Mouse (Mus musculus): Measurements from ENCODE around the gene Ptprg. TPM values are rescaled to one million over a fixed set of nuclear protein-coding genes. Genes with fewer than 3 reads are reported as not detected.
A peak's percentile ranks its signal among the peaks of the same experiment; 100 is the strongest.
"Not testable (repeated sequence)": the region's sequence is repeated elsewhere in the genome, so short reads cannot be mapped to it uniquely, and the experiment has no call there.

The Ptprg gene
- polyA plus RNA-seq, 1 experiment from 2014 or later = 30.1 TPM

DNA sequence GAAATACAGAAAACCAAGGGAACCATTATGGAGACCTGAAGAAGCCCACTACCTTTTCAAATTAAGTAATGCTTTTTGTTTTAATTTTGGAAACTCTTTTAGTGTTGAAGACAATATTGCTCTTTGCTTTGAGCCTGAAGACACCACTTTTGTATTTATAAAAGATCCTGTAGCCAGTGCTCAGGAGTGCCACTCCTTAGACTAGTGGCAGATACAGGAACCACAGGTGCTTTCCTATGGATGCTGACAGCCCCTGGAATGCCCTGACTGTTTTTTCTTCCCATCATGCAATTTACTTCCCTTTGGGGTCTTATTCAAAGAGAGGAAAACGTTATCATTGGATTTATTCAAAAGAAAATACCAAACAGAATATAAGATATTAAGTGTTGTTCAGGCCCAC is 381.9 kb downstream of the Ptprg start:
- H3K9ac ChIP-seq (replicated peaks) = no peak overlapping the region
- H3K27me3 ChIP-seq = no peaks in the 10 kb centered on the region
- no peak overlapping the region for H3K27ac ChIP-seq (replicated peaks)
- ATAC-seq (replicated peaks) = no peak
- no peaks in the 10 kb centered on the region for H3K4me1 ChIP-seq
- no peaks in the 10 kb centered on the region for H3K36me3 ChIP-seq
- H3K9me3 ChIP-seq = no peaks in the 10 kb centered on the region
- H3K4me3 ChIP-seq = no peak overlapping the region
- WGBS = 18% methylated on average over 1 of the region's 1 CpGs
- no peak overlapping the region for H3K4me2 ChIP-seq (replicated peaks)

DNA sequence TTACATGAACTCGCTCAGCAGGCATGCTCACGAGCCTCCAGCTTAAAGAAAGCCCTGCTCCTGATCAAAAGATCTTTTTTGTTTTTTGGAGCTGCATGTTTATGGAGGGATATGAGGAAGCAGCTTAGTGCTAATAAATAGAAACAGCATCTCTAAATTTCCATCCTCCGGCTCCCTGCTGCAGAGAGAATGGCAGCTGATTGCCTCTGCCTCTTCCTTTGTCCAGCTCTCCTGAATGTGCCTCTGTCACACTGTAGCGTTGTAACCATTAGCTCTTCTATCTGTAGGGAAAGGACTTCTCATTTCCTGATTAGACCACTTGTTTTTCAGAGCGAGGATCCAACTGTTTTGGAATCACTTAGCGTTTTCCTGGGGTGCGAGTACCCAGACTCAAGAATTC is 382.4 kb downstream of the Ptprg start:
- H3K4me1 ChIP-seq = no peaks in the 10 kb centered on the region
- WGBS = 61% methylated on average over 7 of the region's 7 CpGs
- ATAC-seq (replicated peaks) = 0 out of 2 replicates have a peak, but pooled peaks have one; percentile 41

DNA sequence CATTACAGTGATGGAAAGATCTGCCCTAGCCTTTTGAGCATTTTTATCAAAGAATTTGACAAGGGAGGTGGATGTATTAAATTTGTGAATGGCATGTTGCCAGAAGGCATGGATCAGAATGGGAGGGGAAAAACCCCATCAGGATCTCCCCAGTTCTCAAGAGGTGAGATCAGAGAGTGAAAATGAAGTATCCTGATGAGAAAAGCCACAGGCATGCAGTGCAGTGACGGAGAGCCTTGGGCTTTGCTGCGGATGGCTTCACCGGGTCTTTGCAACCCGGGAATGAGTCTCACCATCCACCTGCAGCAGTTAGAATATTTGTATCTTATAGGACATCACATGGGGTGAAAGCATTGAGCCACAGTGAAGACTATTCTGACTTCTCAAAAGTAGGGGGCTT is 385.6 kb downstream of the Ptprg start:
- ATAC-seq (replicated peaks) = no peak
- peaks cover 9% of the 10 kb centered on the region for H3K4me1 ChIP-seq
- no peak overlapping the region for H3K27ac ChIP-seq (replicated peaks)
- no peak overlapping the region for H3K4me3 ChIP-seq
- WGBS = 83% methylated on average over 4 of the region's 4 CpGs
- no peaks in the 10 kb centered on the region for H3K27me3 ChIP-seq
- no peak overlapping the region for H3K4me2 ChIP-seq (replicated peaks)
- no peak overlapping the region for H3K9ac ChIP-seq (replicated peaks)
- H3K36me3 ChIP-seq = no peaks in the 10 kb centered on the region
- H3K9me3 ChIP-seq = no peaks in the 10 kb centered on the region

More for the DNA sequence above, 382.4 kb downstream of the Ptprg start:
- Histone ChIP-seq H3K4me2 (replicated peaks) (no peak overlapping the region), H3K4me3 (no peak overlapping the region), H3K36me3 (no peaks in the 10 kb centered on the region), H3K9me3 (no peaks in the 10 kb centered on the region), H3K27ac (replicated peaks) (no peak overlapping the region), H3K27me3 (no peaks in the 10 kb centered on the region), H3K9ac (replicated peaks) (no peak overlapping the region)

DNA sequence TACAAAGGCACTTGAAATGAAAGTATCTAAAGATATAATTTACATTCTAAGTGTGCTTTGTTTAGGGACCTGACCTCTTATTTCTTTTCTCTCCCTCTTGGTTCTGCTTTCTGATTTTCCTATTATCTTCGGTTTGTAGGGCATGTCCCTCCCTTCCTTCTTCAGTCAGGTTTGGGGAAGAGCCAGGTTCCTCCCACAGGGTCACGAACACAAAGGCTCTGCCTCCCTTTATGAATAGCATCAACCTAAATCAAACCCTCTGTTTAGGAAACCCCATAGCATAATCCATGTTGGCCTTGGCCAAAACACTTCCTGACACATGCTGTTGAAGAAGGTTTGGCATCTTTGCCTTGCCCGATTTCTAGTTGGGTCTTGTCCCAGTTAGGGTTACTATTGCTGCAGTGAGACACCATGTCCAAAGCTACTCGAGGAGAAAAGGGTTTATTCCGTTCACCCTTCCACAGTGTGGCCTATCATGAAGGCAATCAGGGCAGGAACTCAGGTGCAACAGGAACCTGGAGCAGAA is 388.7 kb downstream of the Ptprg start:
- no peaks in the 10 kb centered on the region for H3K36me3 ChIP-seq
- no peak for ATAC-seq (replicated peaks)
- H3K27ac ChIP-seq (replicated peaks) = no peak overlapping the region
- H3K4me2 ChIP-seq (replicated peaks) = no peak overlapping the region
- H3K4me1 ChIP-seq = peaks cover 9% of the 10 kb centered on the region
- no peak overlapping the region for H3K9ac ChIP-seq (replicated peaks)
- H3K4me3 ChIP-seq = no peak overlapping the region
- H3K9me3 ChIP-seq = no peaks in the 10 kb centered on the region
- WGBS = 53% methylated on average over 5 of the region's 5 CpGs
- H3K27me3 ChIP-seq = no peaks in the 10 kb centered on the region

DNA sequence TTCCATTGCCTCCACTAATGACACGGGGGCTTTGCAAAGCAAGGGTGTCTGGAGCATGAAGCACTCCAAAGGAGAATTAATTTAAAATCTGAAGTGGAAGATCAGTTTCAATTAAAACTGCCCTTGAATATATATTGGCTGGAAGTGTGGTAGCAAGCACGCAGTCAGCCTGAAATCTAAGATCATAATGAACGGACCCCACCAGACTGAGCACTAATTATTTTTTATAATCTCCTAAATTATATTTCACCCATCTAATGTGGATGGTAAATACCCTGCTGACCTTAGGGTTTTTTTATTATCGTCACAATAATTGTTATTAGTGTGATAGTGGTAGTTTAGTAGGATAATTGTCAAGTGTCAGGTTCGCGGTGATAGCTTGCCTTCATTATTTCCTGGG is 397.0 kb downstream of the Ptprg start:
- Histone ChIP-seq H3K27me3 (no peaks in the 10 kb centered on the region), H3K27ac (replicated peaks) (no peak overlapping the region), H3K4me1 (no peaks in the 10 kb centered on the region), H3K9me3 (no peaks in the 10 kb centered on the region), H3K4me3 (no peak overlapping the region), H3K9ac (replicated peaks) (no peak overlapping the region), H3K4me2 (replicated peaks) (no peak overlapping the region), H3K36me3 (no peaks in the 10 kb centered on the region)
- 89% methylated on average over 6 of the region's 6 CpGs for WGBS
- ATAC-seq (replicated peaks) = no peak

- peaks cover 18% of the 10 kb centered on the region for H3K27me3 ChIP-seq
Measured at GRCm38 (mm10) chr14:11955020-11955882, 401.9 kb downstream of the Ptprg start.

GRCm38 (mm10) chr14:11960269-11961121 is 407.2 kb downstream of the Ptprg start:
- Histone ChIP-seq H3K9me3 (no peaks in the 10 kb centered on the region), H3K4me2 (replicated peaks) (no peak overlapping the region), H3K9ac (replicated peaks) (no peak overlapping the region), H3K4me1 (peaks cover 10% of the 10 kb centered on the region), H3K4me3 (no peak overlapping the region), H3K36me3 (no peaks in the 10 kb centered on the region), H3K27ac (replicated peaks) (no peak overlapping the region), H3K27me3 (peaks cover 33% of the 10 kb centered on the region)
- WGBS = 25% methylated on average over 15 of the region's 15 CpGs
- ATAC-seq (replicated peaks) = peak; percentile 89

More at GRCm38 (mm10) chr14:11955020-11955882, 401.9 kb downstream of the Ptprg start:
- Histone ChIP-seq H3K27ac (replicated peaks) (no peak overlapping the region), H3K9ac (replicated peaks) (no peak overlapping the region), H3K36me3 (no peaks in the 10 kb centered on the region), H3K9me3 (no peaks in the 10 kb centered on the region), H3K4me2 (replicated peaks) (no peak overlapping the region), H3K4me1 (peaks cover 1% of the 10 kb centered on the region), H3K4me3 (no peak overlapping the region)
- ATAC-seq (replicated peaks) = no peak
- 83% methylated on average over 6 of the region's 6 CpGs for WGBS

GRCm38 (mm10) chr14:11962101-11962500 is 408.8 kb downstream of the Ptprg start:
- no peak overlapping the region for H3K27ac ChIP-seq (replicated peaks)
- 87% methylated on average over 5 of the region's 5 CpGs for WGBS
- no peak overlapping the region for H3K4me2 ChIP-seq (replicated peaks)
- H3K9ac ChIP-seq (replicated peaks) = no peak overlapping the region
- H3K4me3 ChIP-seq = no peak overlapping the region
- ATAC-seq (replicated peaks) = no peak
- H3K27me3 ChIP-seq = peaks cover 28% of the 10 kb centered on the region
- H3K4me1 ChIP-seq = peaks cover 10% of the 10 kb centered on the region
- H3K36me3 ChIP-seq = no peaks in the 10 kb centered on the region
- no peaks in the 10 kb centered on the region for H3K9me3 ChIP-seq

DNA sequence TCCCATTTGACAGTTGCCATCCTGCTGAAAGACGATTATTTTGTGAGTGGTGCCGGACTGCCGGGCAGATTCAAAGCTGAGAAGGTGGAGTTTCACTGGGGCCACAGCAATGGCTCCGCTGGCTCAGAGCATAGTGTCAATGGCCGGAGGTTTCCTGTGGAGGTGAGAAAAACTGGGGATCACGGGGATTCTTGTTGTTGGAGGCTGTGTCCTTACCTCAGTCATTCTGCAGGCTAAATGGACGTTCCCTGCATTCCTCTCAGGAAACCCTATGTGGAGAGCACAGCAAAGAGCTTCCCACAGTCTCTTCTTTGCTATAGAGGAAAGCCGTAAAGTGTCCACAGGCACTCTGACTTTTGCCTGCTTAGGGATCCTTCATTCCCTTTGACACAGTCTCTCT is 409.2 kb downstream of the Ptprg start:
- no peak overlapping the region for H3K9ac ChIP-seq (replicated peaks)
- ATAC-seq (replicated peaks) = no peak
- peaks cover 24% of the 10 kb centered on the region for H3K27me3 ChIP-seq
- H3K36me3 ChIP-seq = no peaks in the 10 kb centered on the region
- no peaks in the 10 kb centered on the region for H3K9me3 ChIP-seq
- H3K4me3 ChIP-seq = no peak overlapping the region
- WGBS = 94% methylated on average over 8 of the region's 8 CpGs
- peaks cover 10% of the 10 kb centered on the region for H3K4me1 ChIP-seq
- H3K4me2 ChIP-seq (replicated peaks) = no peak overlapping the region
- H3K27ac ChIP-seq (replicated peaks) = no peak overlapping the region

GRCm38 (mm10) chr14:11963791-11964190 is 410.5 kb downstream of the Ptprg start:
- no peak for ATAC-seq (replicated peaks)
- H3K4me3 ChIP-seq = no peak overlapping the region
- no peaks in the 10 kb centered on the region for H3K9me3 ChIP-seq
- no peaks in the 10 kb centered on the region for H3K36me3 ChIP-seq
- H3K9ac ChIP-seq (replicated peaks) = no peak overlapping the region
- no peak overlapping the region for H3K27ac ChIP-seq (replicated peaks)
- H3K4me1 ChIP-seq = peaks cover 10% of the 10 kb centered on the region
- H3K27me3 ChIP-seq = peaks cover 22% of the 10 kb centered on the region; the same call in 1 of the 2 replicates
- no peak overlapping the region for H3K4me2 ChIP-seq (replicated peaks)
- WGBS = 93% methylated on average over 10 of the region's 10 CpGs

DNA sequence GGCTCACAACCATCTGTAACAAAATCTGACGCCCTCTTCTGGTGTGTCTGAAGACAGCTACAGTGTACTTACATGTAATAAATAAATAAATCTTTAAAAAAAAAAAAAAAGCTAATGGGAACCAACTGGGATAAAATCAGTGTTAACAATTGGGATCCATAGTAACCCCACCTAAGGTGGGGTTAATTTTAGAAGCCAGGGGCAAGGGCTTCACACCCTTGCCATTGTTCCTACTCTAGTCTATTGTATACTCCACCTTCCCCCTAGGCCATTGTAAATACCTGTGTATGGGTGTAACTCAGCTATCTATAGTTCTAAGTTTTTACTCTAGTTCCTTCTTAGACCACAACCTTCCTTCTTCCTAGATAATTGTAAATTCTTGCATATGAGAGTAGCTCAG is 411.0 kb downstream of the Ptprg start:
- not testable (repeated sequence) for H3K4me3 ChIP-seq; H3K27ac ChIP-seq (replicated peaks); H3K9me3 ChIP-seq; H3K9ac ChIP-seq (replicated peaks); H3K4me2 ChIP-seq (replicated peaks); ATAC-seq (replicated peaks); H3K36me3 ChIP-seq
- Histone ChIP-seq H3K27me3 (peaks cover 19% of the 10 kb centered on the region; the same call in 1 of the 2 replicates), H3K4me1 (peaks cover 10% of the 10 kb centered on the region)
- 60% methylated on average over 1 of the region's 1 CpGs for WGBS

GRCm38 (mm10) chr14:11965878-11966277 is 412.5 kb downstream of the Ptprg start:
- no peak overlapping the region for H3K4me2 ChIP-seq (replicated peaks)
- H3K36me3 ChIP-seq = no peaks in the 10 kb centered on the region
- peaks cover 3% of the 10 kb centered on the region for H3K4me1 ChIP-seq
- 50% methylated on average over 5 of the region's 5 CpGs for WGBS
- H3K9me3 ChIP-seq = no peaks in the 10 kb centered on the region
- H3K27me3 ChIP-seq = peaks cover 15% of the 10 kb centered on the region; the same call in 1 of the 2 replicates
- H3K4me3 ChIP-seq = no peak overlapping the region
- no peak overlapping the region for H3K27ac ChIP-seq (replicated peaks)
- H3K9ac ChIP-seq (replicated peaks) = no peak overlapping the region
- no peak for ATAC-seq (replicated peaks)
